Mouse (Mus musculus) cerebellum, adult (tissue): ENCODE measurements around the gene Lfng.

Source experiments
- ATAC-seq: cut with Nextera tagmentation; 2 replicates; pipeline ENCODE4 v1.9.2; 2017; ENCODE audit warnings: mild to moderate bottlenecking, moderate library complexity, mixed read lengths; ENCODE audit not compliant: insufficient number of reproducible peaks, low FRiP score, low TSS enrichment

Lfng gene

GRCm38 (mm10) chr5:140607001-140607835 lies at the start of gene Lfng:
TSS of gene Lfng (plus strand) at chr5:140607320.
- ATAC-seq: no peak

DNA sequence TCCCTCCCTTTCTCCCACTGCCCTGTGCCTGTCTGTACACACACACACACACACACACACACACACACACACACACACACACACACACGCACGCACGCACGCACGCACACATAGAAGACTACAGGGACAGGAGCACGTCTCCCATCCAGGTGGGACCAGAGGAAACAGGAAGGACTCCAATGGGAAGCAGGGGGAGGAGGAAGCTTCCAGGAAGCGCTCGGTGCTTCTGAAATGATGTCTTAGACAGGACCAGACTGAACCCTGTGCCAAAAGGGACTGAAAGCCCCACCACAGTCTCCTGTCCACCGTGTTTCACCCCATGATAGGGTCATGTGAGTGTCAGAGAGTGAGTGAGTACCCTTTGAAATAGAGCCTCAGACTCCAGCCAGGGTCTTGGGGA lies 44.5 kb upstream of the Lfng start:
- no peak for ATAC-seq

DNA sequence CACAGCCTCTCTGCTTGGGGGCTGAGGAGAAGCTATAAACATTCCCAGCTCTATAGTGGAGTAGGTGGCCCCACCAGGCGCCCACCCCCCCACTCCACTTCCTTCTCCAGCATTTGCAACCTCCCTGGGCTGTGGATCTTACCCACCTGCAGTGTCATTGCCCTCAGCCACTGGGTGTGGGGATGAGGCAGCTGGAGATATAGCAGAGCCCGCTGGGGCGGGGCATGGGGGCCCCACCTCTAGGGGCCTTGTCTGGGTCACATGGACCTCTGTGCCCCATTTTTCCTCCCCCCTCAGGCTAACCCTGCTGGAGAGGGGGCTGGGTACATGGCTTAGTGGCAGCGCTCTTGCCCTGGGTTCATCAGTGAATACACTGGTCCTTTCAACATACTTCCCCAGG lies 42.2 kb upstream of the Lfng start, which contains the start of gene Grifin:
TSS of gene Grifin (minus strand) at position 176 of the 400 bp plus-strand sequence.
- no peak for ATAC-seq

- no peak for ATAC-seq
Observed at GRCm38 (mm10) chr5:140565451-140565850, 41.7 kb upstream of the Lfng start.

DNA sequence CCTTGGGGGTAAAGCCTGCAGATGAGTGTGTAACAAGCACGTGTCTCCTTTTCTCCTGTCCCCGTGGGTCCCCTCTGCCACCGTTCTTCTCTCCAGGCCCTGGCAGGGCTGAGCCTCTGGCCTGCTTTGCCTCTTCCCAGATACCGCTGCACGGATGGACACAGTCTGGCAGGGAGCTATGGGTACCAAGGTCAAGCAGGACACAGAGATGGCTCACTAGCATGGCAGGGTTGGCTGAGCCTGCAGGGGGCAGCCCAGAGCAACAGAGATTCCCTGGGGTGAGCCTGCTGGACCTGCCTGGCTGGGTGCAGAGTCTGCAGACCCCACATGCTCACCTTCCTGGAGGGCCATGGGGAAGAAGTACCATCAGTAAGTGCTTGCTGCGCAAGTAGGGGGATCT lies 41.3 kb upstream of the Lfng start:
- ATAC-seq: no peak

GRCm38 (mm10) chr5:140566271-140566670 lies 40.8 kb upstream of the Lfng start:
- ATAC-seq: no peak

DNA sequence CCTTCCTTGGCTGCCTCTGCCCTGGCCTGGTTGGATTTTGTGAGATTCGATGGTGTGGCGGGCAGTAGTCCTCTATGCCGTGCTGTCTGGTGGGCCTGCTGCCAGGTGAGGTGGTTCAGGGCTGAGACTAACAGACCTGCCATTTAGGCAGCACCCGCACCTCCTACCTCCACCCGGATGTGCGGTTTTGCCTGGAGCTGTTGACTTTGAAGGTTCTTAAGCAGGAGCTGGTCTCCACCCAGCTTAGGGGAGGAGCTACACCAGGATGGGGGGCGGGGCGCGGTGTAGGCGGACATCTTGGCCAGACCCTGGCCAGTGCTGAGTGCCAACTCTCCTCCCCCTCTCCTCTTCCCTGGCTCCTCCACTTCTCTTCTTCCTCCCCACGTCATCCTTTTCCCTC lies 39.8 kb upstream of the Lfng start:
- no peak for ATAC-seq

- no peak for ATAC-seq
Observed at GRCm38 (mm10) chr5:140567751-140568150, 39.4 kb upstream of the Lfng start.

GRCm38 (mm10) chr5:140568321-140568970 lies 38.7 kb upstream of the Lfng start:
- no peak for ATAC-seq

DNA sequence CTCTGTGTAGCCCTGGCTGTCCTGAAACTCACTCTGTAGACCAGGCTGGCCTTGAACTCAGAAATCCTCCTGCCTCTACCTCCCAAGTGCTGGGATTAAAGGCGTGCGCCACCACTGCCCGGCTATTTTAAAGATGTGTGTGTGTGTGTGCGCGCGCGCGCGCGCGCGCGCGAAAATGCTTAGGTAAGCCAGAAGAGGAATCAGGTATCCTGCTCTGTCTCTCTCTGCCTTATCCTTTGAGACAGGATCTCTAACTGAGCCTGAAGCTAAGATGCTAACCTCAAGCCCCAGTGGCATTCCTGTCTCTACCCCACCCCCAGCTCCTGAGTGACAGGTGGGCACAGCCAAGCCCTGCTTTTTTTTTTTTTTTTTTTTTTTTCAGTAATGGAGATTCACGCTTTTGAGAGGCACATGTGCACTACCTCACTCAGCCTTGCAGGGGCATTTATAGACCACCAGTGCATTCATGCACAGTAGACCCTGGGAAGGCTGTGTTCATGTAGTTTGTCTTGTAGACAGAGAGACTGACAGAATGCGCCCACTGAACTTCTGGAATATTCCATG lies 38.0 kb upstream of the Lfng start:
- ATAC-seq: no peak

DNA sequence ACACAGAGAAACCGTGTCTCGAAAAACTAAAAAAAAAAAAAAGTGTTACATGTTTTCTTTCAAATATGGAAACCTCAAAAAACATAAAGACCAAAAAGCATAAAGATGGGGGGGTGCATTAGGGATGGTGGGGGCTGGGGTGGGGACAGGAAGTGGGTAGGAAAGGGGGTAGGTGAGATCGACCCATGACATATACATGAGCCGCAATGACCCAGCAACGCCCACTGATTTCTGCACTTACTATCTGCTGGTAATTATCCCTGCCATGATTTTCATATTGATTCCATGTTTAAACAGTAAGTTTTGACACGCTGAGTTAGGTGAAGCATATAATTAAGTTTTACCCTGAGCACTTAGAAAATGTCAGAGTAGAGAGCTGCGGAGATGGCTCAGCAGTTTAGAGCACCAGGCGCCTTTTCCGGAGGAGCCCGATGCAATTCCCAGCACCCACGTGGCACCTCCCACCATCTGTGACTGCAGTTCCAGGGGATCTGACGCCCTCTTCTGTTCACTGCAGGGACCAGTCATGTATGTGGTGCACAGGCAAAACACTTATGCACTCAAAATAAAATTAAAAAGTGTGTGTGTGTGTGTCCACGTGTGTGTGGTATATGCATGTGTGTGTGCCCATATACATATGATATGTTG lies 36.8 kb upstream of the Lfng start:
- no peak for ATAC-seq

GRCm38 (mm10) chr5:140571201-140571600 lies 35.9 kb upstream of the Lfng start:
- no peak for ATAC-seq

- no peak for ATAC-seq
Observed at GRCm38 (mm10) chr5:140571673-140572072, 35.4 kb upstream of the Lfng start.

DNA sequence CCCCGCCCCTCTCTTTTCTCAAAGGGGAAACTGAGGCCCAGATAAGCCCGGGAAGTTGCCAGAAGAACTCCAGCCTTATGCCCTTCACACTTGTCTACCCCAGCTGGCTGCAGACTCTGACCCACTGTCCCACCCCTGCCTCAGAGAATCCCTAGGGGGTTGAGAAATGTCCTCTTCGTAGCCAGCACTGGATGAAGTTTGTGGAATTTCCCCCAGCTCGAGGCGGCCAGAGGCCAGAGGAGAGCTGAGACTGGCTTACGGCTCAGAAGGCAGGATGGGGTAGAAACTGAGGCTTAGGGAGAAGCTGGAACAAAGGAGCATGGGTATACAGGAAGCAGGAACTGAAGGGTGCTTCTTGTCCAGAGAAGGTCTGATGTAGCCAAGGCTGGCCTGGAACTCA lies 34.5 kb upstream of the Lfng start:
- no peak for ATAC-seq

GRCm38 (mm10) chr5:140575381-140575866 lies 31.7 kb upstream of the Lfng start:
- no peak for ATAC-seq

- ATAC-seq: no peak
Observed at GRCm38 (mm10) chr5:140579221-140579620, 27.9 kb upstream of the Lfng start.

- no peak for ATAC-seq
Observed at GRCm38 (mm10) chr5:140579771-140580170, 27.3 kb upstream of the Lfng start.

DNA sequence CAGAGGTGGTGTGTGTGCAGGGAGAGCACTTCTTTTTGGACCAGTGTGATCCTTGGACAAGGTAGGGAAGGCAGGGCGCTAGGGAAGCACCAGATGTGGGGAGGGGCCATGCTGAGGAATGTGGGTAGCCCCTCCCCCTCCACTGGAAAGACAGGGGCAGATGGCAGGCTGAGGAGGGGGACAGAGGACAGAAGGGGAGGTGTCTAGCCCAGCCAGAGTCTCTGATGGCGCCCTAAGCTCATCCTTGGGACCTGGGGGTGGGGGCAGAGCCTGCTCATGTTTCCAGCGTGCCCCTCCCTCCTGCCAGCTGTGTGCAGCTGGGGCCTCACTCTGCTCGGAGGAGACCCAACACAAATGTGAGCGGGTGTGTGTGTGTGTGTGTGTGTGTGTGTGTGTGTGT lies 25.6 kb upstream of the Lfng start:
- ATAC-seq: no peak

- ATAC-seq: no peak
Observed at GRCm38 (mm10) chr5:140582995-140583731, 24.0 kb upstream of the Lfng start.

GRCm38 (mm10) chr5:140583732-140584368 lies 23.3 kb upstream of the Lfng start:
- no peak for ATAC-seq
